Mouse (Mus musculus) limb, embryonic 11.5 days (tissue): ENCODE measurements around the gene Pknox2. TPM values are rescaled to one million over a fixed set of nuclear protein-coding genes. Genes with fewer than 3 reads are reported as not detected.
A peak's percentile ranks its signal among the peaks of the same experiment; 100 is the strongest.

Source experiments
- ATAC-seq: fragments of 200-750 bp; cut with Nextera tagmentation; 2 replicates; pipeline ENCODE4 v1.8.0; 2017; ENCODE audit warnings: low read depth; ENCODE audit not compliant: insufficient number of reproducible peaks, low FRiP score, low TSS enrichment
- DNase-seq: peaks from one replicate; pipeline ENCODE4 v3.0.0-alpha.2; 2015; ENCODE audit warnings: low spot score
- H3K27ac ChIP-seq: fragments of 300-500 bp; sonication (generic); replicated peaks from 2 replicates; pipeline ENCODE4 v1.5.1; 2014; ENCODE audit warnings: low read depth, mild to moderate bottlenecking, low read length
- H3K27me3 ChIP-seq: fragments of 300-500 bp; sonication (generic); 2 replicates; pipeline ENCODE4 v1.6.1; 2014; ENCODE audit warnings: mild to moderate bottlenecking, low read length, mixed read lengths; ENCODE audit not compliant: control insufficient read depth, insufficient read depth
- H3K36me3 ChIP-seq: fragments of 300-500 bp; sonication (generic); 2 replicates; pipeline ENCODE4 v1.6.1; 2014; ENCODE audit warnings: mild to moderate bottlenecking, low read length, moderate library complexity, mixed read lengths; ENCODE audit not compliant: control insufficient read depth, insufficient read depth
- H3K4me1 ChIP-seq: fragments of 300-500 bp; sonication (generic); 2 replicates; pipeline ENCODE4 v1.6.1; 2014; ENCODE audit warnings: low read length, mixed read lengths; ENCODE audit not compliant: control insufficient read depth, insufficient read depth
- H3K4me2 ChIP-seq: fragments of 300-500 bp; sonication (generic); 2 replicates; pipeline ENCODE4 v1.6.1; 2014; ENCODE audit warnings: low read depth, mild to moderate bottlenecking, moderate library complexity; ENCODE audit not compliant: severe bottlenecking
- H3K4me3 ChIP-seq: fragments of 300-500 bp; sonication (generic); 2 replicates; pipeline ENCODE4 v1.5.1; 2014; ENCODE audit warnings: low read depth, low read length
- H3K9ac ChIP-seq: fragments of 300-500 bp; sonication (generic); 2 replicates; pipeline ENCODE4 v1.6.1; 2014; ENCODE audit warnings: mild to moderate bottlenecking, low read length
- H3K9me3 ChIP-seq: fragments of 300-500 bp; sonication (generic); 2 replicates; pipeline ENCODE4 v1.6.1; 2016; ENCODE audit warnings: low read length; ENCODE audit not compliant: control insufficient read depth
- WGBS: fragments of 180-500 bp; shearing (Covaris S2); extraction: QIAGEN DNeasy Blood & Tissue Kit; methylation state at CpG from one replicate; pipeline ENCODE4 v1.1.7; 2014; 5-methylcytosine and 5-hydroxymethylcytosine counted together
- polyA plus RNA-seq: library from polyadenylated mRNA; unstranded; fragments of >200 nt; fragmentation: Nextera tagmentation; extraction: Ambion mirVana; gene quantifications from 2 replicates; pipeline ENCODE4 v1.2.1, GENCODE M21; 2014

Pknox2 gene
- polyA plus RNA-seq, 1 experiment from 2014 or later: 11.3 TPM

- no peaks in the 10 kb centered on the region for H3K4me1 ChIP-seq
- no peak overlapping the region for H3K4me2 ChIP-seq
- no peaks in the 10 kb centered on the region for H3K9me3 ChIP-seq
- no peak for DNase-seq
- H3K9ac ChIP-seq: no peak overlapping the region
- H3K36me3 ChIP-seq: no peaks in the 10 kb centered on the region
- H3K27ac ChIP-seq: no peak overlapping the region
- H3K4me3 ChIP-seq: no peak overlapping the region
- no peak for ATAC-seq
- H3K27me3 ChIP-seq: no peaks in the 10 kb centered on the region
- WGBS: 82% methylated on average over 8 of the region's 8 CpGs
These were observed 80.3 kb downstream of the Pknox2 start for GRCm38 (mm10) chr9:37066732-37067472.

GRCm38 (mm10) chr9:37061627-37062026 is 85.6 kb downstream of the Pknox2 start:
- no peak overlapping the region for H3K4me2 ChIP-seq
- H3K36me3 ChIP-seq: no peaks in the 10 kb centered on the region
- no peak overlapping the region for H3K27ac ChIP-seq
- H3K9me3 ChIP-seq: no peaks in the 10 kb centered on the region
- H3K4me3 ChIP-seq: no peak overlapping the region
- peaks cover 6% of the 10 kb centered on the region; the same call in 1 of the 2 replicates for H3K4me1 ChIP-seq
- ATAC-seq (no peak), DNase-seq (no peak)
- 59% methylated on average over 2 of the region's 2 CpGs for WGBS
- H3K27me3 ChIP-seq: no peaks in the 10 kb centered on the region
- no peak overlapping the region for H3K9ac ChIP-seq

- Histone ChIP-seq H3K9ac (peak overlapping the region; percentile 14; the same call in 1 of the 2 replicates), H3K4me3 (no peak overlapping the region), H3K9me3 (no peaks in the 10 kb centered on the region), H3K27ac (peak overlapping the region; percentile 92), H3K4me2 (peak overlapping the region; percentile 42), H3K4me1 (peaks cover 35% of the 10 kb centered on the region), H3K27me3 (peaks cover 3% of the 10 kb centered on the region; the same call in 1 of the 2 replicates), H3K36me3 (no peaks in the 10 kb centered on the region)
- 22% methylated on average over 5 of the region's 5 CpGs for WGBS
- ATAC-seq (no peak), DNase-seq (peak; percentile 35)
These were observed 92.5 kb downstream of the Pknox2 start for GRCm38 (mm10) chr9:37054703-37055102.

GRCm38 (mm10) chr9:37053601-37054512 is 93.3 kb downstream of the Pknox2 start:
- 12% methylated on average over 21 of the region's 21 CpGs for WGBS
- peak; percentile 91 for DNase-seq
- peak; percentile 88 for ATAC-seq
- Histone ChIP-seq H3K4me1 (peaks cover 41% of the 10 kb centered on the region), H3K4me2 (peak overlapping the region; percentile 42), H3K36me3 (no peaks in the 10 kb centered on the region), H3K9ac (peak overlapping the region; percentile 54), H3K27ac (peak overlapping the region; percentile 92), H3K27me3 (peaks cover 5% of the 10 kb centered on the region; the same call in 1 of the 2 replicates), H3K4me3 (no peak overlapping the region), H3K9me3 (no peaks in the 10 kb centered on the region)

GRCm38 (mm10) chr9:37053041-37053440 is 94.2 kb downstream of the Pknox2 start:
- peak; percentile 36; the same call in 1 of the 2 replicates for ATAC-seq
- 9% methylated on average over 6 of the region's 6 CpGs for WGBS

GRCm38 (mm10) chr9:37051669-37052068 is 95.5 kb downstream of the Pknox2 start:
- Histone ChIP-seq H3K4me3 (no peak overlapping the region), H3K9me3 (no peaks in the 10 kb centered on the region), H3K4me1 (peaks cover 38% of the 10 kb centered on the region), H3K9ac (no peak overlapping the region), H3K36me3 (no peaks in the 10 kb centered on the region), H3K27me3 (peaks cover 5% of the 10 kb centered on the region; the same call in 1 of the 2 replicates), H3K27ac (no peak overlapping the region), H3K4me2 (no peak overlapping the region)
- WGBS: 89% methylated on average over 4 of the region's 4 CpGs
- no peak for ATAC-seq
- DNase-seq: no peak

More at GRCm38 (mm10) chr9:37053041-37053440, 94.2 kb downstream of the Pknox2 start:
- no peak overlapping the region for H3K9ac ChIP-seq
- no peaks in the 10 kb centered on the region for H3K36me3 ChIP-seq
- H3K4me1 ChIP-seq: peaks cover 42% of the 10 kb centered on the region
- H3K27me3 ChIP-seq: peaks cover 5% of the 10 kb centered on the region; the same call in 1 of the 2 replicates
- no peak overlapping the region for H3K4me3 ChIP-seq
- H3K9me3 ChIP-seq: no peaks in the 10 kb centered on the region
- peak; percentile 75 for DNase-seq
- H3K4me2 ChIP-seq: 0 out of 2 replicates have a peak overlapping the region, but pooled peaks have one; percentile 42
- peak overlapping the region; percentile 92 for H3K27ac ChIP-seq

- H3K4me2 ChIP-seq: no peak overlapping the region
- peaks cover 5% of the 10 kb centered on the region; the same call in 1 of the 2 replicates for H3K27me3 ChIP-seq
- H3K9ac ChIP-seq: no peak overlapping the region
- H3K36me3 ChIP-seq: no peaks in the 10 kb centered on the region
- no peak overlapping the region for H3K27ac ChIP-seq
- no peaks in the 10 kb centered on the region for H3K9me3 ChIP-seq
- DNase-seq (no peak), ATAC-seq (no peak)
- H3K4me1 ChIP-seq: peaks cover 10% of the 10 kb centered on the region
- no peak overlapping the region for H3K4me3 ChIP-seq
- WGBS: 56% methylated on average over 5 of the region's 5 CpGs
These were observed 99.7 kb downstream of the Pknox2 start for GRCm38 (mm10) chr9:37047490-37047889.

GRCm38 (mm10) chr9:37045875-37046274 is 101.3 kb downstream of the Pknox2 start:
- Histone ChIP-seq H3K9me3 (no peaks in the 10 kb centered on the region), H3K4me3 (no peak overlapping the region), H3K27ac (no peak overlapping the region), H3K4me1 (peaks cover 7% of the 10 kb centered on the region; the same call in 1 of the 2 replicates), H3K9ac (no peak overlapping the region), H3K36me3 (no peaks in the 10 kb centered on the region), H3K27me3 (peaks cover 5% of the 10 kb centered on the region; the same call in 1 of the 2 replicates), H3K4me2 (no peak overlapping the region)
- WGBS: 72% methylated on average over 1 of the region's 1 CpGs
- DNase-seq (no peak), ATAC-seq (no peak)
